Mouse (Mus musculus) c-Kit-positive CD71-positive TER-119-negative erythroid progenitor cells, embryonic 14.5 days (primary cell): ENCODE measurements around the gene Gm16434.
"Not testable (repeated sequence)": the region's sequence is repeated elsewhere in the genome, so short reads cannot be mapped to it uniquely, and the experiment has no call there.

Experiments used
- DNase-seq: peaks from one replicate; pipeline ENCODE4 v3.0.0-alpha.2; 2013; ENCODE audit warnings: low read depth

Gene Gm16434

DNA sequence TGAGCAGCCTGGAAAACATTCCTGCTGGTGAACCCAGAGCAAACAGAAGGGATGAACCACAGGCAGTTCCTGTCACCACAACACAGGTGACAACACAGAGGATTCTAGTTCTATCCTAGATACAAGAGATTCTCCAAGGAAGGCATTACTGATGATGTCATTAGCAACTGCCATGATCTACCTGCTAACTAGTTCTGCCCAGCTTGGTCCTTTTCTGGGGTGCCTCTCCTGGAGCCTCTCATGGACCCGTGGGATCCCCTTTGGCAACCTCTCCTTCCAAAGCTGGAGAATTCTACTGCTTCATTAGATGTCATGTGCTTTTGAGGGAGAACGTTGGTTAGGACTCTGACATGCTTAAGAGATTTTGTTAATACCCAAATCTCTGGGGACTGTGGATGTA is at the start of gene Gm16434:
Gm16434 (minus strand) TSS at position 101 of the 400 bp plus-strand sequence.
- DNase-seq, result not testable (repeated sequence)

- not testable (repeated sequence) for DNase-seq
Observed at GRCm38 (mm10) chr14:7243498-7243897, 49.2 kb upstream of the Gm16434 start.

DNA sequence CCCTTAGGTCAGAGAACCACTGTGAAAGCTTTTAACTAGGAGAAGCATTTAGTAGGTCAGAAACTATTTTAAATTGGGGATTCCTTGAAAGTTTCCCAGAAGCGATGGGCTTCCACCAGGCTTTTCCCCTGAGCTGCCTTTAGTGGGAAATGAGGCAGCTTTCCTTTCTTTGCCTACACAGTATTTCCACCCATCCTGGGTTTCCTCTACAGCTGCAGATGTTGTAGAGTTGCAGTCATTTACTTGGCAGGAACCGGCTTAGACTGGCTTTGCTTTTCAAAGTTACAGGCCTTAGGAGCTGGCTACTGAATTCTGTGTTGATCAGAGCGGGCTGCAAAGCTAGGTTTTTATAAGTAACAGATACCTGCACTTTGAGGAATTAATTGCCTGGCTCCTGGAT is 5.7 kb upstream of the Gm16434 start:
- DNase-seq, result not testable (repeated sequence)

- DNase-seq, result not testable (repeated sequence)
Observed at GRCm38 (mm10) chr14:7174483-7174971, 19.8 kb downstream of the Gm16434 start, which contains the start of gene Gm3512. TSS of gene Gm3512 (minus strand) at chr14:7174533.
